Mouse (Mus musculus) lung, embryonic 15.5 days (tissue): ENCODE data around the gene Fam129a. TPM values are rescaled to one million over a fixed set of nuclear protein-coding genes. Genes with fewer than 3 reads are reported as not detected.

Experiments used
- ATAC-seq: fragments of 200-750 bp; cut with Nextera tagmentation; 2 replicates; pipeline ENCODE4 v1.8.0; 2017; ENCODE audit warnings: moderate number of reproducible peaks, borderline replicate concordance; ENCODE audit not compliant: low FRiP score, low TSS enrichment; ENCODE audit errors: extremely low read depth
- H3K27ac ChIP-seq: fragments of 300-500 bp; sonication (generic); 2 replicates; pipeline ENCODE4 v1.5.1; 2015; ENCODE audit warnings: moderate library complexity, mild to moderate bottlenecking, inconsistent platforms
- H3K27me3 ChIP-seq: fragments of 300-500 bp; sonication (generic); 2 replicates; pipeline ENCODE4 v1.6.1; 2015; ENCODE audit warnings: inconsistent platforms
- H3K36me3 ChIP-seq: fragments of 300-500 bp; sonication (generic); 2 replicates; pipeline ENCODE4 v1.6.1; 2015; ENCODE audit warnings: inconsistent platforms
- H3K4me1 ChIP-seq: fragments of 300-500 bp; sonication (generic); 2 replicates; pipeline ENCODE4 v1.6.1; 2015; ENCODE audit warnings: inconsistent platforms
- H3K4me2 ChIP-seq: fragments of 300-500 bp; sonication (generic); 2 replicates; pipeline ENCODE4 v1.6.1; 2015; ENCODE audit warnings: inconsistent platforms, mild to moderate bottlenecking, moderate library complexity
- H3K4me3 ChIP-seq: fragments of 300-500 bp; sonication (generic); 2 replicates; pipeline ENCODE4 v1.5.1; 2015; ENCODE audit warnings: mild to moderate bottlenecking, inconsistent platforms
- H3K9ac ChIP-seq: fragments of 300-500 bp; sonication (generic); 2 replicates; pipeline ENCODE4 v1.6.1; 2015; ENCODE audit warnings: inconsistent platforms
- H3K9me3 ChIP-seq: fragments of 300-500 bp; sonication (generic); 2 replicates; pipeline ENCODE4 v1.6.1; 2016; ENCODE audit warnings: inconsistent platforms
- WGBS: fragments of 180-500 bp; shearing (Covaris S2); methylation state at CpG from one replicate; pipeline ENCODE4 v1.1.7; 2015; 5-methylcytosine and 5-hydroxymethylcytosine counted together
- polyA plus RNA-seq: library from polyadenylated mRNA; unstranded; fragments of >200 nt; fragmentation: Nextera tagmentation; extraction: Ambion mirVana; gene quantifications from 2 replicates; pipeline ENCODE4 v1.2.1, GENCODE M21; 2015

The Fam129a gene
- 10.4 and 11.4 TPM in 2 replicates for polyA plus RNA-seq

GRCm38 (mm10) chr1:151570981-151571837 lies at the start of gene Fam129a:
Gene Fam129a, plus strand, starts transcription at chr1:151571186.
- Histone ChIP-seq H3K27me3 (peaks cover 20% of the 10 kb centered on the region; the same call in 1 of the 2 replicates), H3K4me3 (peak within 1 kb of the TSS; percentile 56), H3K9ac (peak within 1 kb of the TSS; percentile 52), H3K4me2 (peak within 1 kb of the TSS; percentile 94), H3K4me1 (peaks cover 18% of the 10 kb centered on the region), H3K27ac (0 out of 2 replicates have a peak within 1 kb of the TSS, but pooled peaks have one; percentile 5), H3K9me3 (no peaks in the 10 kb centered on the region), H3K36me3 (no peaks in the 10 kb centered on the region)
- peak; percentile 60 for ATAC-seq
- WGBS = 6% methylated on average over 46 of the region's 46 CpGs

- Histone ChIP-seq H3K27ac (no peak overlapping the region), H3K9me3 (no peaks in the 10 kb centered on the region), H3K4me3 (no peak overlapping the region), H3K4me2 (no peak overlapping the region), H3K27me3 (no peaks in the 10 kb centered on the region), H3K4me1 (no peaks in the 10 kb centered on the region), H3K36me3 (no peaks in the 10 kb centered on the region), H3K9ac (no peak overlapping the region)
- 69% methylated on average over 3 of the region's 3 CpGs for WGBS
- ATAC-seq = no peak
These were observed 44.3 kb upstream of the Fam129a start for GRCm38 (mm10) chr1:151526701-151527100.

- no peak for ATAC-seq
- H3K4me2 ChIP-seq = no peak overlapping the region
- 80% methylated on average over 6 of the region's 6 CpGs for WGBS
- no peak overlapping the region for H3K27ac ChIP-seq
- no peaks in the 10 kb centered on the region for H3K27me3 ChIP-seq
- no peak overlapping the region for H3K9ac ChIP-seq
- H3K4me1 ChIP-seq = no peaks in the 10 kb centered on the region
- H3K4me3 ChIP-seq = no peak overlapping the region
- no peaks in the 10 kb centered on the region for H3K9me3 ChIP-seq
- H3K36me3 ChIP-seq = no peaks in the 10 kb centered on the region
These were observed 27.0 kb upstream of the Fam129a start for GRCm38 (mm10) chr1:151543796-151544477.

- H3K4me3 ChIP-seq = no peak overlapping the region
- H3K4me1 ChIP-seq = no peaks in the 10 kb centered on the region
- no peaks in the 10 kb centered on the region for H3K36me3 ChIP-seq
- no peak for ATAC-seq
- no peaks in the 10 kb centered on the region for H3K27me3 ChIP-seq
- H3K4me2 ChIP-seq = no peak overlapping the region
- H3K27ac ChIP-seq = no peak overlapping the region
- H3K9me3 ChIP-seq = no peaks in the 10 kb centered on the region
- H3K9ac ChIP-seq = no peak overlapping the region
- WGBS = 87% methylated on average over 3 of the region's 3 CpGs
These were observed 26.4 kb upstream of the Fam129a start for GRCm38 (mm10) chr1:151544581-151544980.

GRCm38 (mm10) chr1:151545571-151545970 lies 25.4 kb upstream of the Fam129a start:
- whole genome bisulfite sequencing = 79% methylated on average over 7 of the region's 7 CpGs

GRCm38 (mm10) chr1:151548896-151549610 lies 21.9 kb upstream of the Fam129a start:
- Histone ChIP-seq H3K27ac (no peak overlapping the region), H3K27me3 (no peaks in the 10 kb centered on the region), H3K9me3 (no peaks in the 10 kb centered on the region), H3K9ac (no peak overlapping the region), H3K4me2 (no peak overlapping the region), H3K36me3 (no peaks in the 10 kb centered on the region), H3K4me3 (no peak overlapping the region), H3K4me1 (no peaks in the 10 kb centered on the region)
- no peak for ATAC-seq
- 54% methylated on average over 8 of the region's 8 CpGs for WGBS

More at GRCm38 (mm10) chr1:151545571-151545970, 25.4 kb upstream of the Fam129a start:
- no peaks in the 10 kb centered on the region for H3K36me3 ChIP-seq
- H3K27me3 ChIP-seq = no peaks in the 10 kb centered on the region
- no peak overlapping the region for H3K9ac ChIP-seq
- no peak overlapping the region for H3K27ac ChIP-seq
- no peaks in the 10 kb centered on the region for H3K4me1 ChIP-seq
- no peak for ATAC-seq
- H3K4me3 ChIP-seq = no peak overlapping the region
- H3K4me2 ChIP-seq = no peak overlapping the region
- no peaks in the 10 kb centered on the region for H3K9me3 ChIP-seq

GRCm38 (mm10) chr1:151549794-151550193 lies 21.2 kb upstream of the Fam129a start:
- 63% methylated on average over 7 of the region's 7 CpGs for WGBS
- H3K9ac ChIP-seq = no peak overlapping the region
- H3K4me3 ChIP-seq = no peak overlapping the region
- no peaks in the 10 kb centered on the region for H3K27me3 ChIP-seq
- no peaks in the 10 kb centered on the region for H3K9me3 ChIP-seq
- ATAC-seq = no peak
- no peaks in the 10 kb centered on the region for H3K36me3 ChIP-seq
- H3K4me1 ChIP-seq = no peaks in the 10 kb centered on the region
- H3K4me2 ChIP-seq = no peak overlapping the region
- H3K27ac ChIP-seq = no peak overlapping the region

- no peaks in the 10 kb centered on the region for H3K27me3 ChIP-seq
- H3K4me1 ChIP-seq = no peaks in the 10 kb centered on the region
- no peak overlapping the region for H3K27ac ChIP-seq
- no peak overlapping the region for H3K4me3 ChIP-seq
- no peak for ATAC-seq
- H3K9ac ChIP-seq = no peak overlapping the region
- WGBS = 40% methylated on average over 19 of the region's 19 CpGs
- H3K36me3 ChIP-seq = no peaks in the 10 kb centered on the region
- no peak overlapping the region for H3K4me2 ChIP-seq
- no peaks in the 10 kb centered on the region for H3K9me3 ChIP-seq
These were observed 20.2 kb upstream of the Fam129a start for GRCm38 (mm10) chr1:151550587-151551479.

GRCm38 (mm10) chr1:151560536-151560935 lies 10.4 kb upstream of the Fam129a start:
- H3K9ac ChIP-seq = no peak overlapping the region
- H3K27ac ChIP-seq = no peak overlapping the region
- H3K4me3 ChIP-seq = no peak overlapping the region
- H3K27me3 ChIP-seq = no peaks in the 10 kb centered on the region
- no peak overlapping the region for H3K4me2 ChIP-seq
- ATAC-seq = no peak
- no peaks in the 10 kb centered on the region for H3K4me1 ChIP-seq
- no peaks in the 10 kb centered on the region for H3K9me3 ChIP-seq
- no peaks in the 10 kb centered on the region for H3K36me3 ChIP-seq
- 63% methylated on average over 11 of the region's 11 CpGs for WGBS

- WGBS = 65% methylated on average over 5 of the region's 5 CpGs
- ATAC-seq = no peak
- H3K27ac ChIP-seq = no peak overlapping the region
- H3K9me3 ChIP-seq = no peaks in the 10 kb centered on the region
- H3K27me3 ChIP-seq = no peaks in the 10 kb centered on the region
- H3K4me1 ChIP-seq = no peaks in the 10 kb centered on the region
- H3K4me2 ChIP-seq = no peak overlapping the region
- H3K4me3 ChIP-seq = no peak overlapping the region
- no peak overlapping the region for H3K9ac ChIP-seq
- no peaks in the 10 kb centered on the region for H3K36me3 ChIP-seq
These were observed 7.6 kb upstream of the Fam129a start for GRCm38 (mm10) chr1:151563401-151563800.

- no peaks in the 10 kb centered on the region for H3K9me3 ChIP-seq
- no peak overlapping the region for H3K9ac ChIP-seq
- H3K27me3 ChIP-seq = no peaks in the 10 kb centered on the region
- H3K36me3 ChIP-seq = no peaks in the 10 kb centered on the region
- WGBS = 45% methylated on average over 6 of the region's 6 CpGs
- no peak for ATAC-seq
- no peak overlapping the region for H3K4me3 ChIP-seq
- H3K4me2 ChIP-seq = no peak overlapping the region
- no peak overlapping the region for H3K27ac ChIP-seq
- H3K4me1 ChIP-seq = no peaks in the 10 kb centered on the region
These were observed 7.1 kb upstream of the Fam129a start for GRCm38 (mm10) chr1:151563893-151564292.
